Mouse (Mus musculus) liver, embryonic 14.5 days (tissue): ENCODE measurements at regions not wholly inside any gene's neighbourhood (a gene's known extent, or its start where the extent isn't known, plus 50 kb on each side); places are given as distances from the start of the nearest gene placed in this dataset.

Experiments used
- CTCF ChIP-seq: IDR thresholded peaks from 2 replicates; pipeline ENCODE4 v1.5.1; 2016; ENCODE audit warnings: antibody characterized with exemption, low read depth, control low read depth
- EP300 ChIP-seq: IDR thresholded peaks from 2 replicates; pipeline ENCODE4 v1.6.1; 2016; ENCODE audit warnings: antibody characterized with exemption, low read depth

DNA sequence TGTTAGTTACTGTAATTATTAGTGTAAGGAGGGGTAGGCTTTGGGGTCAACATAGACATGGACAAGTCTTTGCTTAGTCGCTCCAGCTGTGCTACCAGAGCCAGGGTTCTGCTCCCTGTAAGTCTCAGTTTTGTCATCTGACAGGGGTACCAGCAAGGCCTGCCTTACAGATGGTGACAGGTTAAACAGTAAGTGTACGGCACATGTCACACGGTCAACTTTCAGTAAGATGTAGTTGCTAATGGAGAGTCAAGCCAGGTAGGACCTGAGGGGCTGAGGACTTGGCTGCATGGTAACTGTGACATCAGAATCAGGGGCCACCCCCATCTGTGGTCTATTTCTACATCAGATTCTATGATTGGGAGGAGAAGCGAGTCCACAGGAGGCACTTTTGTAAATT, 153.6 kb downstream of the Kdr start:
- TF ChIP-seq CTCF (no peak), EP300 (no peak)
